Mouse (Mus musculus) erythroblast, adult 5-6 weeks (primary cell): Measurements from ENCODE around the gene Sox9. TPM values are rescaled to one million over a fixed set of nuclear protein-coding genes. Genes with fewer than 3 reads are reported as not detected.

ENCODE experiments used
- ATAC-seq: replicated peaks from 2 replicates; pipeline ENCODE4 v1.8.0; 2016; ENCODE audit warnings: moderate number of reproducible peaks, mild to moderate bottlenecking, moderate TSS enrichment, inconsistent platforms; ENCODE audit not compliant: poor library complexity, low FRiP score, severe bottlenecking
- total RNA-seq, 2 experiments: library from RNA; stranded (forward) in 1 of 2; stranded (reverse) in 1 of 2; fragments of 150-400 nt in 1 of 2; fragments of 200-764, 138-1000 nt in 1 of 2; gene quantifications; 2 replicates each; pipeline versions ENCODE4 v1.2.3 to v1.2.4; 2015 to 2017; ENCODE audit warnings: low replicate concordance in 2 of 2

The Sox9 gene
- total RNA-seq, 2 experiments from 2014 or later, result not detected

GRCm38 (mm10) chr11:112796379-112796778 lies 14.4 kb downstream of the Sox9 start:
- ATAC-seq, result no peak

- ATAC-seq, result no peak
Measured at GRCm38 (mm10) chr11:112798831-112799382, 16.9 kb downstream of the Sox9 start.

- ATAC-seq, result no peak
Measured at GRCm38 (mm10) chr11:112801189-112801818, 19.3 kb downstream of the Sox9 start.

- no peak for ATAC-seq
Measured at GRCm38 (mm10) chr11:112807838-112808506, 25.9 kb downstream of the Sox9 start.

GRCm38 (mm10) chr11:112810447-112811151 lies 28.6 kb downstream of the Sox9 start:
- no peak for ATAC-seq

GRCm38 (mm10) chr11:112811152-112811871 lies 29.3 kb downstream of the Sox9 start:
- no peak for ATAC-seq

- ATAC-seq, result no peak
Measured at GRCm38 (mm10) chr11:112817829-112818650, 36.0 kb downstream of the Sox9 start.

GRCm38 (mm10) chr11:112818651-112819270 lies 36.7 kb downstream of the Sox9 start:
- no peak for ATAC-seq

GRCm38 (mm10) chr11:112821536-112821935 lies 39.5 kb downstream of the Sox9 start:
- no peak for ATAC-seq

GRCm38 (mm10) chr11:112824146-112824545 lies 42.1 kb downstream of the Sox9 start:
- no peak for ATAC-seq

GRCm38 (mm10) chr11:112826193-112827043 lies 44.4 kb downstream of the Sox9 start:
- no peak for ATAC-seq

- ATAC-seq, result no peak
Measured at GRCm38 (mm10) chr11:112827044-112827347, 45.0 kb downstream of the Sox9 start.

GRCm38 (mm10) chr11:112828553-112829287 lies 46.7 kb downstream of the Sox9 start:
- ATAC-seq, result no peak

GRCm38 (mm10) chr11:112834245-112835005 lies 52.4 kb downstream of the Sox9 start:
- ATAC-seq, result no peak

- no peak for ATAC-seq
Measured at GRCm38 (mm10) chr11:112835468-112836092, 53.6 kb downstream of the Sox9 start.
